Mouse (Mus musculus) lung, embryonic 14.5 days (tissue): ENCODE results near the gene Recql5. TPM values are rescaled to one million over a fixed set of nuclear protein-coding genes. Genes with fewer than 3 reads are reported as not detected.

Source experiments
- ATAC-seq: fragments of 200-750 bp; cut with Nextera tagmentation; 2 replicates; pipeline ENCODE4 v1.8.0; 2017; ENCODE audit warnings: mild to moderate bottlenecking, moderate TSS enrichment, moderate library complexity; ENCODE audit not compliant: insufficient read depth
- DNase-seq: peaks from one replicate; pipeline ENCODE4 v3.0.0-alpha.2; 2015
- H3K27ac ChIP-seq: fragments of 300-500 bp; sonication (generic); 2 replicates; pipeline ENCODE4 v1.5.1; 2014; ENCODE audit warnings: low read depth, mild to moderate bottlenecking, moderate library complexity
- H3K27me3 ChIP-seq: fragments of 300-500 bp; sonication (generic); 2 replicates; pipeline ENCODE4 v1.6.1; 2014; ENCODE audit warnings: low read length, control low read depth; ENCODE audit not compliant: insufficient read depth
- H3K36me3 ChIP-seq: fragments of 300-500 bp; sonication (generic); 2 replicates; pipeline ENCODE4 v1.6.1; 2014; ENCODE audit warnings: control low read depth; ENCODE audit not compliant: insufficient read depth
- H3K4me1 ChIP-seq: fragments of 300-500 bp; sonication (generic); 2 replicates; pipeline ENCODE4 v1.6.1; 2014; ENCODE audit warnings: antibody characterized with exemption, control low read depth; ENCODE audit not compliant: insufficient read depth
- H3K4me2 ChIP-seq: fragments of 300-500 bp; sonication (generic); 2 replicates; pipeline ENCODE4 v1.6.1; 2014; ENCODE audit warnings: mild to moderate bottlenecking
- H3K4me3 ChIP-seq: fragments of 300-500 bp; sonication (generic); 2 replicates; pipeline ENCODE4 v1.5.1; 2014; ENCODE audit warnings: low read depth, low read length
- H3K9ac ChIP-seq: fragments of 300-500 bp; sonication (generic); 2 replicates; pipeline ENCODE4 v1.6.1; 2014
- H3K9me3 ChIP-seq: fragments of 300-500 bp; sonication (generic); 2 replicates; pipeline ENCODE4 v1.6.1; 2016; ENCODE audit warnings: low read depth, low read length, control low read depth
- CTCF ChIP-seq: IDR thresholded peaks from 2 replicates; pipeline ENCODE4 v1.5.1; 2016; ENCODE audit warnings: antibody characterized with exemption, low read depth
- WGBS: fragments of 180-500 bp; shearing (Covaris S2); extraction: QIAGEN DNeasy Blood & Tissue Kit; methylation state at CpG from one replicate; pipeline ENCODE4 v1.1.7; 2014; 5-methylcytosine and 5-hydroxymethylcytosine counted together
- polyA plus RNA-seq: library from polyadenylated mRNA; unstranded; fragments of >200 nt; fragmentation: Nextera tagmentation; extraction: Ambion mirVana; gene quantifications from 2 replicates; pipeline ENCODE4 v1.2.1, GENCODE M21; 2014

The Recql5 gene
- polyA plus RNA-seq, result 17.8 and 21.7 TPM in 2 replicates

DNA sequence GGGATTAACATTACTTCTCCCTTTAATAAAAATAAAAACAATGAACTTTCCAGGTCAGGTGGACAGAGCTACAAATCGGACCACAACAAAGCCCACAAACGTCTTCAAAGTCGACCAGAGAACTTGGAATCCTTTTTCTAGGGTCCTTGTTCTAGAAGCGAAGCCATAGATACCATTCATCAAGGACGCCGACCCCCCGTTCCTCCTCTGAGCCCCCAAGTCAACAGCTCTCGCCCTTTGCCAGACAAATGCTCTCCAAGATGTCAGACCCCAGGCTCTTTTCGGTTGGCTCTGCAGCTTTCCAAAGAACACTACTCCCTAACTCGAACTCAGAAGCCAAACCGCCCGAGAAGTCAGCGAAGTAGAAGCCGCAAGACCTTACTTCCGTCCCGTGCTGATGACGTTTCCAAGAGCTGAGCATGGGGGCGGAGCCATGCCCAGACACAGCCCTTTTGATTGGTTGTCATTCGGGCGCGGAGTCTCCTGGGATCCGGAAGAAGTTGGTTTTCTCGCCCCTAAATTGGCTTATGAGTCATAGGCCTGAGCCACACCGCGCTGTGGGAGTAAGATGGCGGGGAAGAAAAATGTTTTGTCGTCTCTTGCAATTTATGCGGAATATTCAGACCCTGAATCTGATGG is at the start of gene Recql5, which contains the start of gene Sap30bp:
Gene Recql5 (minus strand): TSS at position 370 of the 639 bp plus-strand sequence.
Gene Sap30bp (plus strand): TSS at position 175 of the 639 bp plus-strand sequence.
- under 1% methylated on average over 28 of the region's 28 CpGs for WGBS
- peak within 1 kb of the TSS; percentile 86 for H3K4me3 ChIP-seq
- H3K9ac ChIP-seq, result peak within 1 kb of the TSS; percentile 74
- H3K4me2 ChIP-seq, result peak within 1 kb of the TSS; percentile 94
- peak; percentile 100 for DNase-seq
- H3K27ac ChIP-seq, result no peak within 1 kb of the TSS
- H3K9me3 ChIP-seq, result no peaks in the 10 kb centered on the region
- no peak for TF ChIP-seq CTCF
- peaks cover 11% of the 10 kb centered on the region; the same call in 1 of the 2 replicates for H3K4me1 ChIP-seq
- peaks cover 36% of the 10 kb centered on the region for H3K36me3 ChIP-seq
- no peaks in the 10 kb centered on the region for H3K27me3 ChIP-seq
- ATAC-seq, result peak; percentile 100

DNA sequence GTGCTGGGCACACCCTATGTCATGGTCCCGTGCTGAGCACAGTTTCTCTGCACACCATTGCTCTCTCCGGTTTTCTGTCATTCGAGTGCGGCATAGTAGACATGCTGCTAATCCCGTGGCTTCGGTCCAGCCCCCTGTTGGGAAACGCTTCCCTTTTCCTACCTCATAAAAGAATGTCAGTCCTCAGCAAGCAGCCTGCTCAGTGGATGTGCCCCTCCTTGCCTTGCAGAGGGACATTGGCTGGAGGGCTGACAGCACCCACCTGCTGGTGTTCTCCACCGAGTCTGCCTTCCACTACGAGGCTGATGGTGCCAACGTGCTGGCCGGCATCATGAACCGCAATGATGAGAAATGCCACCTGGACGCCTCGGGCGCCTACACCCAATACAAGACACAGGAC is 49.2 kb upstream of the Recql5 start:
- no peak for TF ChIP-seq CTCF
- Histone ChIP-seq H3K4me1 (no peaks in the 10 kb centered on the region), H3K4me2 (no peak overlapping the region), H3K27me3 (peaks cover 3% of the 10 kb centered on the region; the same call in 1 of the 2 replicates), H3K9me3 (no peaks in the 10 kb centered on the region), H3K36me3 (no peaks in the 10 kb centered on the region), H3K27ac (no peak overlapping the region), H3K9ac (no peak overlapping the region), H3K4me3 (no peak overlapping the region)
- WGBS, result 83% methylated on average over 15 of the region's 15 CpGs
- DNase-seq (no peak), ATAC-seq (no peak)

DNA sequence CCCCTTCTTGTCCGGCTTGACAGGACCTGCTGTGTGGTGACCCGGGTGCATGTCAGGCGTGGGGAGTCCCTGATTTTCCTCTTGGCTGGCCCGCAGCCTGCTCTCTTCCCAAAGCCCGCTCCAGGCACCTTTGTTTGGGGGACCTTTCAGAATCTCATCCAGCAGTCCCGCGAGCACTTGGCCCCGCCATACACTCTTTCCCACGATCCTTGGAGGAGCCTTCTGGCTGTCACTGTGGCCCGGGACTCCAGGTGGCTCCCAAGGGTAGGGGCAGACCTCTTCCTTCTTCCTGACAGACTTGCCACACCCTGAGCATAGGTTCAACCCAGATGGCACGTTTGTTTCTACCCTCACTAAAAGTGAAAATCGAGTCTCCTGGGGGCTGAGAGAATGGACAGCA is 42.3 kb upstream of the Recql5 start:
- Histone ChIP-seq H3K4me2 (peak overlapping the region; percentile 74), H3K27ac (no peak overlapping the region), H3K4me1 (no peaks in the 10 kb centered on the region), H3K4me3 (peak overlapping the region; percentile 43; the same call in 1 of the 2 replicates), H3K36me3 (no peaks in the 10 kb centered on the region), H3K9ac (no peak overlapping the region), H3K27me3 (peaks cover 45% of the 10 kb centered on the region), H3K9me3 (no peaks in the 10 kb centered on the region)
- no peak for ATAC-seq
- no peak for DNase-seq
- no peak for TF ChIP-seq CTCF
- WGBS, result 28% methylated on average over 12 of the region's 12 CpGs

DNA sequence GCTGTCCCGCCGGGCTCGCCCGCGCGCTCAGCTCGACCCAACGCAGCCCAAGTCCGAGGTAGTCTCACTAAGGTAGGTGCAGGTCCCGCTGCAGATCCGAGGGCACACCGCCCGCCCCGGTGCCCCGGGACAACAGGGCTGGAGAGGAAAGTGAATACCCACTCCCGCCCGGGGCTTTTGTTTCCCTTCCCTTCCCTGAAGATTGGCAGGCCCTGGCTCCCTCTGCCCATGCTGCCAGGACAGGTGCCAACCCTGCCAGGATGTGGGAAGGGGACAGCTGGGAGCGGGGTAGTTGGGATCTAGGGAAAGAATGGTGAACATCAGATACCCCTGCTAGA is 41.8 kb upstream of the Recql5 start:
- WGBS, result 3% methylated on average over 18 of the region's 18 CpGs
- Histone ChIP-seq H3K4me1 (peaks cover 3% of the 10 kb centered on the region; the same call in 1 of the 2 replicates), H3K27me3 (peaks cover 45% of the 10 kb centered on the region), H3K27ac (no peak overlapping the region), H3K9me3 (no peaks in the 10 kb centered on the region), H3K4me3 (peak overlapping the region; percentile 43), H3K9ac (peak overlapping the region; percentile 42), H3K36me3 (no peaks in the 10 kb centered on the region), H3K4me2 (peak overlapping the region; percentile 74)
- no peak for TF ChIP-seq CTCF
- no peak for DNase-seq
- no peak for ATAC-seq

GRCm38 (mm10) chr11:115974309-115975082 is 41.2 kb upstream of the Recql5 start, which contains the start of gene Itgb4:
Gene Itgb4, plus strand, starts transcription at chr11:115974709.
- Histone ChIP-seq H3K9ac (peak within 1 kb of the TSS; percentile 42), H3K4me2 (peak within 1 kb of the TSS; percentile 74), H3K9me3 (no peaks in the 10 kb centered on the region), H3K4me1 (peaks cover 3% of the 10 kb centered on the region; the same call in 1 of the 2 replicates), H3K27ac (no peak within 1 kb of the TSS), H3K27me3 (peaks cover 45% of the 10 kb centered on the region), H3K4me3 (peak within 1 kb of the TSS; percentile 43), H3K36me3 (no peaks in the 10 kb centered on the region)
- 9% methylated on average over 39 of the region's 58 CpGs for WGBS
- 0 out of 2 replicates have a peak, but pooled peaks have one; percentile 27 for TF ChIP-seq CTCF
- DNase-seq (peak; percentile 64), ATAC-seq (peak; percentile 79)

GRCm38 (mm10) chr11:115971016-115971415 is 37.7 kb upstream of the Recql5 start:
- H3K9ac ChIP-seq, result no peak overlapping the region
- no peak overlapping the region for H3K4me2 ChIP-seq
- ATAC-seq (no peak), DNase-seq (no peak)
- TF ChIP-seq CTCF, result no peak
- peaks cover 9% of the 10 kb centered on the region for H3K36me3 ChIP-seq
- WGBS, result 67% methylated on average over 6 of the region's 6 CpGs
- no peak overlapping the region for H3K27ac ChIP-seq
- H3K4me1 ChIP-seq, result peaks cover 3% of the 10 kb centered on the region; the same call in 1 of the 2 replicates
- no peak overlapping the region for H3K4me3 ChIP-seq
- H3K9me3 ChIP-seq, result no peaks in the 10 kb centered on the region
- peaks cover 30% of the 10 kb centered on the region for H3K27me3 ChIP-seq
